Mouse (Mus musculus): Measurements from ENCODE around the gene Lhb. TPM values are rescaled to one million over a fixed set of nuclear protein-coding genes. Genes with fewer than 3 reads are reported as not detected.
A peak's percentile ranks its signal among the peaks of the same experiment; 100 is the strongest.

The Lhb gene
- total RNA-seq, 1 experiment = not detected

DNA sequence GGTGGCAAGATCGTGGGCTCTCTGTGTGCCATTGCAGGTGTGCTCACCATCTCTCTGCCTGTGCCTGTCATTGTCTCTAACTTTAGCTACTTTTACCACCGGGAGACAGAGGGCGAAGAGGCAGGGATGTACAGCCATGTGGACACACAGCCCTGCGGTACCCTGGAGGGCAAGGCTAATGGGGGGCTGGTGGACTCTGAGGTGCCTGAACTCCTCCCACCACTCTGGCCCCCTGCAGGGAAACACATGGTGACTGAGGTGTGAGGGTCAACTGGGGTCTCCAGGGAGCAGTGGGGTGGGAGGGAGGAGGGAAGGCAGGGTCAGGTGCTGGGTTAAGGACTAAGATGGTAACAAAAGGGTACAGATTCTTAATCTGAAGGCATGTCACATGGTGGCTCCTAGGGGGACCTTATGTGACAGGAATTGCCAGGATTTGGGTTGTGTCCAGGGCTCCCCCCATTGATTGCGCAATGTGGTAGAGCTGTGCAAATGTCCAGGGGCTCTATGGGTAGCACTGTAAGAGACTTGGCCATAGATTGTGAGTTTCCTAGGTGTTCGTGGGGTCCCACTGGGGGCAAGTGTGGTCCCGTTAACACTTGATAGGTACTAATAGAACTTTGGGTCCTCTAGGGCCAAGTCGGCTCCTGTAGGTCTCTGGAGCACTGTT, 11.0 kb upstream of the Lhb start:
- no peaks in the 10 kb centered on the region for H3K36me3 ChIP-seq (ENCODE audit: control insufficient read depth, insufficient read depth, low read length, poor library complexity, severe bottlenecking)
- H3K9me3 ChIP-seq (ENCODE audit: control insufficient read depth, insufficient read depth, low read depth, low read length) = no peaks in the 10 kb centered on the region
- DNase-seq (ENCODE audit: low read depth, low spot score) = no peak
- in situ Hi-C loops (cut with MboI; ENCODE audit: low sequenced_read_pairs in 2 of 2, unreplicated experiment in 2 of 2) = no loop called here
- no peak overlapping the region for H3K4me3 ChIP-seq (ENCODE audit: insufficient read depth in 1 of 2, low read depth in 1 of 2, low read length in 2 of 2, poor library complexity in 1 of 2, severe bottlenecking in 1 of 2)
- TF ChIP-seq MAFK (IDR thresholded peaks at IDR 0.05; ENCODE audit: insufficient read depth, low read depth, low read length) (no peak), ZC3H11A (IDR thresholded peaks at IDR 0.05; ENCODE audit: borderline replicate concordance, low read depth, low read length) (no peak), CHD2 (IDR thresholded peaks at IDR 0.05; ENCODE audit: low read depth, low read length) (no peak), ZNF384 (IDR thresholded peaks at IDR 0.05; ENCODE audit: low read depth, low read length) (no peak), HCFC1 (IDR thresholded peaks at IDR 0.05; ENCODE audit: borderline replicate concordance, insufficient read depth, low read length) (no peak)
- H3K9ac ChIP-seq (ENCODE audit: insufficient read depth, low read depth, low read length, poor library complexity, severe bottlenecking) = no peak overlapping the region
- peaks cover 5 to 11% of the 10 kb centered on the region in 2 experiments; a peak in 3 of 4 replicates for H3K4me1 ChIP-seq (ENCODE audit: control insufficient read depth in 2 of 2, insufficient read depth in 2 of 2, low read length in 2 of 2, poor library complexity in 1 of 2)
- H3K27ac ChIP-seq (ENCODE audit: insufficient read depth, low read depth, low read length, poor library complexity, severe bottlenecking) = no peak overlapping the region

DNA sequence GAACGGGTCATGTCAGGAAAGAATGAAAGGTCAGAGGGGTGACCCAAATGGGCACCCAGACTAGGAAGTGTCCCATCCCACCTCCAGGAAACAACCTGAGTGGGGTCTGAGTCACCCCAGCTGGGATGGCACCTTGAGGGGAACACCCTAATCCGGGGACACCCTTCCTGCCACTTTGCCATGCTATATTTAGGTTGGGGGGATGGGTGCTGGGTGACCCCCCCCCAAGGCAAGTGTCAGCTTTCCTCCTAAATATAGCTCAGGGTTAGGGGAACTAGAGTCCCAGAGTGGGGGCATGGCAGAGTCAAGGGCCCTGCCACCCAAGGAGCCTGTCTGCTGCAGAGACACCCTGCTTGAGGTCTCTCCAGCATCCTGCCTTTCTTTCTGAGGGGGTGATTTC, 8.2 kb upstream of the Lhb start:
- no peak for TF ChIP-seq ZNF384 (IDR thresholded peaks at IDR 0.05; ENCODE audit: low read depth, low read length)
- Histone ChIP-seq H3K4me1 (ENCODE audit: control insufficient read depth in 2 of 2, insufficient read depth in 2 of 2, low read length in 2 of 2, poor library complexity in 1 of 2) (peaks cover 0 to 15% of the 10 kb centered on the region in 2 experiments; a peak in 3 of 4 replicates), H3K9ac (ENCODE audit: insufficient read depth, low read depth, low read length, poor library complexity, severe bottlenecking) (no peak overlapping the region), H3K9me3 (ENCODE audit: control insufficient read depth, insufficient read depth, low read depth, low read length) (no peaks in the 10 kb centered on the region), H3K4me3 (ENCODE audit: insufficient read depth in 1 of 2, low read depth in 1 of 2, low read length in 2 of 2, poor library complexity in 1 of 2, severe bottlenecking in 1 of 2) (no peak overlapping the region), H3K27ac (ENCODE audit: insufficient read depth, low read depth, low read length, poor library complexity, severe bottlenecking) (no peak overlapping the region), H3K36me3 (ENCODE audit: control insufficient read depth, insufficient read depth, low read length, poor library complexity, severe bottlenecking) (no peaks in the 10 kb centered on the region)
- DNase-seq (ENCODE audit: low read depth, low spot score) = no peak
- in situ Hi-C loops (cut with MboI; ENCODE audit: low sequenced_read_pairs in 2 of 2, unreplicated experiment in 2 of 2) = no loop called here

DNA sequence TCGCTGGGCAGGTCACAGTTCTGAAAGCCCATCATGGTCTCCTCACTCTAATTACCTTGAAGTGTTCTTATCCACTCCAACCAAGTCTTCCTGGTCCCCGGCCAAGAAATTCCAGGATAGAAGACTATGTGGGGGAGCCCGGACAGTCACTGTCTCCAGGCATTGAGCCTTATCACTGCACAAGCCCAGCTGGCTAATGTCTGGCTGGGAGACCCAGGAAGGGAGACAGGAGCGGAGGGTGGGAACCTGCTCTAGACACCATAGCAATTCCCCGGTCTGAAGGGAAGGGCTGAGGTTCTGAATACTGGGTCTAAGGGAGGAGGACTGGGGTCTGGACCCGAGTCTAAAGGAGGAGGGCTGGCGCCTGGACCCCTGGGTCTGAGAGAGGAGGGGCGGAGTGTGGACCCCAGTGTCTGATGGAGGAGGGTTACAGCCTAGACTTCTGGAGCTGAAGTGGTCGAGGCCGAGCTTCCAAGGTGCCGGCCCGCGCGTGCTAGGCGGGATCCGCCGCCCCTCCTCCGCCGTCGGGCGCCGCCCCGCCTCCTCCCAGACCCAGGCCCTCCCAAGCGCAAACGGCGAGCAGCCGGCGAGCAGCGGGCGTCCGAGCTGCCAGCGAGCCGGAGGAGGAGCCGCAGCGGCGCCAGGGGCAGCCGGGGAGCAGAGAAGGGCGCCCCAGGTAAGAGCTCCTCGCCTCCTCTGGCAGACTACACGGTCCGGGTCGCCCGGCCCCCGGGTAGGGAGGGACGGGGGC, 7.3 kb upstream of the Lhb start, which contains the start of gene Ntf5:
Gene Ntf5 (plus strand): TSS at position 583 of the 751 bp plus-strand sequence.
- peak within 1 kb of the TSS; percentile 61 to 74 for H3K4me3 ChIP-seq (ENCODE audit: insufficient read depth in 1 of 2, low read depth in 1 of 2, low read length in 2 of 2, poor library complexity in 1 of 2, severe bottlenecking in 1 of 2)
- peak within 1 kb of the TSS; percentile 22; the same call in 1 of the 2 replicates for H3K27ac ChIP-seq (ENCODE audit: insufficient read depth, low read depth, low read length, poor library complexity, severe bottlenecking)

DNA sequence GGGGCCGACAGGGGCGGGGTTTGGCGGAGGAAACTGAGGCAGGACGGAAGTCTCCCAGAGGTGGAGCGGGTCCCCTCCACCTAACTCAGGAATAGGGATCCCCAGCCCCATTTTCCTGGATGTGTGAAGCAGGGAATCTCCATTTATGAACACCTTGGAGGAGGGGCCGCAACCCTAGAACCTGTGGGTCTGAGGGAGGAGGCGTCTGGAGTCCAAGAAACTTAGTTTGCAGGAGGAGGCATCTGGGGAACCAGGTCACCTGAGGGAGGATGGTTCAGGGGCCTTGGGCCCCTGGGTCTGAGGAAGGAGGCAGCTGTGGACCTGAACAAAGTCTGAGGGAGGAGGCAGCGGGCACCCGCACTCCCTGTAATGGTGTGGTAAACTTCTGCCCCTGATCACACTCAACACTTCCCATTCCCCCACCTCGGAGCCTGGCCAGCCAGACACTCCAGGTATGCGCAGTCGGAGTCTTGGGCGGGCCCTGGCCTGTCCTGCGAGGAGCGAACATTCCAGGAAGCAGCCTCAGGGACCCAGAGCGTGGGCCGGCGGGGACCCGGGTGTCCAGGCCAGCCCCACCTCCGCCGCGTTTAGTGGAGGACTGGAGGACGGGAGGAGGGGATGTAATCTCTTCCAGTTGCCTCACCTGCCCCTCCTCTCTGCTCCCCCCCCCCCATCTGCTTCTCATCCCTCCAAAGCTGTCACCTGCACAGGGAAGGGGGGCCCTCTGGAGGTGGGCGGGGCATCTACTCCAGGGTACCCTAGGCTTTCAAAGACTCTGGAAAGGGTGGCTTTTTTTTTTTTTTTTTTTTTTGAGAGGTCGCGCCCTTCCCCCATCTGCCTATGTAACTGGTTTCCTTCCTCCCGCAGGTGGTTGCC, 6.5 kb upstream of the Lhb start:
- no peaks in the 10 kb centered on the region for H3K36me3 ChIP-seq (ENCODE audit: control insufficient read depth, insufficient read depth, low read length, poor library complexity, severe bottlenecking)
- DNase-seq (ENCODE audit: low read depth, low spot score) = no peak

More for the DNA sequence above, 7.3 kb upstream of the Lhb start, which contains the start of gene Ntf5:
- TF ChIP-seq ZNF384 (IDR thresholded peaks at IDR 0.05; ENCODE audit: low read depth, low read length) (no peak), CHD2 (IDR thresholded peaks at IDR 0.05; ENCODE audit: low read depth, low read length) (no peak), HCFC1 (IDR thresholded peaks at IDR 0.05; ENCODE audit: borderline replicate concordance, insufficient read depth, low read length) (no peak), ZC3H11A (IDR thresholded peaks at IDR 0.05; ENCODE audit: borderline replicate concordance, low read depth, low read length) (no peak), MAFK (IDR thresholded peaks at IDR 0.05; ENCODE audit: insufficient read depth, low read depth, low read length) (no peak)
- Histone ChIP-seq H3K4me1 (ENCODE audit: control insufficient read depth in 2 of 2, insufficient read depth in 2 of 2, low read length in 2 of 2, poor library complexity in 1 of 2) (peaks cover 2 to 19% of the 10 kb centered on the region in 2 experiments; a peak in 2 of 4 replicates), H3K9me3 (ENCODE audit: control insufficient read depth, insufficient read depth, low read depth, low read length) (no peaks in the 10 kb centered on the region), H3K9ac (ENCODE audit: insufficient read depth, low read depth, low read length, poor library complexity, severe bottlenecking) (peak within 1 kb of the TSS; percentile 74), H3K36me3 (ENCODE audit: control insufficient read depth, insufficient read depth, low read length, poor library complexity, severe bottlenecking) (no peaks in the 10 kb centered on the region)
- in situ Hi-C loops (cut with MboI; ENCODE audit: low sequenced_read_pairs in 2 of 2, unreplicated experiment in 2 of 2) = no loop called here
- no peak for DNase-seq (ENCODE audit: low read depth, low spot score)

More for the DNA sequence above, 6.5 kb upstream of the Lhb start:
- TF ChIP-seq ZNF384 (IDR thresholded peaks at IDR 0.05; ENCODE audit: low read depth, low read length) (peak; percentile 85), CHD2 (IDR thresholded peaks at IDR 0.05; ENCODE audit: low read depth, low read length) (no peak), ZC3H11A (IDR thresholded peaks at IDR 0.05; ENCODE audit: borderline replicate concordance, low read depth, low read length) (no peak), HCFC1 (IDR thresholded peaks at IDR 0.05; ENCODE audit: borderline replicate concordance, insufficient read depth, low read length) (no peak), MAFK (IDR thresholded peaks at IDR 0.05; ENCODE audit: insufficient read depth, low read depth, low read length) (no peak)
- H3K9ac ChIP-seq (ENCODE audit: insufficient read depth, low read depth, low read length, poor library complexity, severe bottlenecking) = peak overlapping the region; percentile 18; the same call in 1 of the 2 replicates
- H3K4me3 ChIP-seq (ENCODE audit: insufficient read depth in 1 of 2, low read depth in 1 of 2, low read length in 2 of 2, poor library complexity in 1 of 2, severe bottlenecking in 1 of 2) = peak overlapping the region; percentile 61 to 74
- H3K9me3 ChIP-seq (ENCODE audit: control insufficient read depth, insufficient read depth, low read depth, low read length) = no peaks in the 10 kb centered on the region
- H3K27ac ChIP-seq (ENCODE audit: insufficient read depth, low read depth, low read length, poor library complexity, severe bottlenecking) = no peak overlapping the region
- peaks cover 2 to 24% of the 10 kb centered on the region in 2 experiments; a peak in 2 of 4 replicates for H3K4me1 ChIP-seq (ENCODE audit: control insufficient read depth in 2 of 2, insufficient read depth in 2 of 2, low read length in 2 of 2, poor library complexity in 1 of 2)
- in situ Hi-C loops (cut with MboI; ENCODE audit: low sequenced_read_pairs in 2 of 2, unreplicated experiment in 2 of 2) = no loop called here
